8 mouse cellular contexts compared by ENCODE assay signal in genomic region chr16:87455180-87455611, GRCm38 (mm10). TPM values are rescaled to one million over a fixed set of nuclear protein-coding genes. Genes with fewer than 3 reads are reported as not detected.
DNase-seq lines count a peak whose midpoint lies in the region; ATAC-seq lines count a peak whose summit lies in the region.

No protein-coding gene starts in this region.

- peak; percentile 26 for DNase-seq in layer of hippocampus, adult 11-12 months (ENCODE audit: low spot score)
- DNase-seq in layer of hippocampus, adult 9-11 months: no peak
- peak; percentile 18 for DNase-seq in forelimb bud, embryonic 11.5 days (ENCODE audit: low read depth, low spot score)
- no peak for DNase-seq in thymus, postnatal 0 days (ENCODE audit: low spot score)
- DNase-seq in urinary bladder, adult 2 months (ENCODE audit: low spot score): no peak

- peaks cover 9% of the 10 kb centered on the region for H3K4me1 ChIP-seq in limb, embryonic 12.5 days (replicated peaks)
- H3K4me1 ChIP-seq in midbrain, embryonic 16.5 days (ENCODE audit: control insufficient read depth, insufficient read depth, low read length): peaks cover 18% of the 10 kb centered on the region

- under 1% methylated on average over 37 of the region's 38 CpGs for WGBS in limb, embryonic 12.5 days
- WGBS in midbrain, embryonic 16.5 days: 1% methylated on average over 34 of the region's 38 CpGs

- H3K4me2 ChIP-seq in limb, embryonic 12.5 days: peak overlapping the region; percentile 86
- peak overlapping the region; percentile 88 for H3K4me2 ChIP-seq in midbrain, embryonic 16.5 days (ENCODE audit: low read length)

- H3K9me3 ChIP-seq in limb, embryonic 12.5 days: no peaks in the 10 kb centered on the region
- H3K9me3 ChIP-seq in midbrain, embryonic 16.5 days (replicated peaks; ENCODE audit: control insufficient read depth, low read length, poor library complexity, severe bottlenecking): no peaks in the 10 kb centered on the region

- no peaks in the 10 kb centered on the region for H3K27me3 ChIP-seq in limb, embryonic 12.5 days
- H3K27me3 ChIP-seq in midbrain, embryonic 16.5 days (ENCODE audit: control insufficient read depth, insufficient read depth, low read depth, low read length): no peaks in the 10 kb centered on the region

- ATAC-seq in activated CD4-positive, CD25-positive, alpha-beta regulatory T cell, adult 4 months: peak; percentile 74
- 0 out of 2 replicates have a peak, but pooled peaks have one; percentile 11 for ATAC-seq in limb, embryonic 12.5 days (ENCODE audit: insufficient number of reproducible peaks, insufficient read depth, low FRiP score, low TSS enrichment, low read depth)
- peak; percentile 83 for ATAC-seq in midbrain, embryonic 16.5 days

- peak overlapping the region; percentile 90 for H3K9ac ChIP-seq in limb, embryonic 12.5 days (replicated peaks)
- peak overlapping the region; percentile 93 for H3K9ac ChIP-seq in midbrain, embryonic 16.5 days (ENCODE audit: low read depth, low read length)

- peaks cover 17% of the 10 kb centered on the region; the same call in 1 of the 2 replicates for H3K36me3 ChIP-seq in limb, embryonic 12.5 days
- H3K36me3 ChIP-seq in midbrain, embryonic 16.5 days (ENCODE audit: control insufficient read depth, insufficient read depth, low read length): peaks cover 4% of the 10 kb centered on the region; the same call in 1 of the 2 replicates

- H3K4me3 ChIP-seq in limb, embryonic 12.5 days (replicated peaks): peak overlapping the region; percentile 89
- H3K4me3 ChIP-seq in midbrain, embryonic 16.5 days (ENCODE audit: low read depth, low read length): peak overlapping the region; percentile 93

- peak overlapping the region; percentile 85 for H3K27ac ChIP-seq in limb, embryonic 12.5 days
- H3K27ac ChIP-seq in midbrain, embryonic 16.5 days (ENCODE audit: low read length): peak overlapping the region; percentile 76

RNA-seq across cellular contexts. Expression of gene Usp16, which starts 0.7 kb away (rescaled TPM):
- polyA plus RNA-seq in activated CD4-positive, CD25-positive, alpha-beta regulatory T cell, adult 4 months (2017; shearing (Covaris generic)): 10 to 100 TPM; 33.0 to 71.5 TPM
- 43.9 and 45.6 TPM in 2 replicates for polyA plus RNA-seq in limb, embryonic 12.5 days (2016; fragmentation: Nextera tagmentation; extraction: Ambion mirVana)
- 44.4 and 45.9 TPM in 2 replicates for polyA plus RNA-seq in midbrain, embryonic 16.5 days (2015; fragmentation: Nextera tagmentation; extraction: Ambion mirVana)
- 53.7 and 58.4 TPM in 2 replicates for polyA plus RNA-seq in thymus, postnatal 0 days (2015; fragmentation: Nextera tagmentation; extraction: Ambion mirVana)
- 39.5 and 47.9 TPM in 2 replicates for polyA plus RNA-seq in urinary bladder, adult 2 months (2012; rRNA removed)

RNA-seq across cellular contexts. Expression of gene Rwdd2b, which starts 14.8 kb away (rescaled TPM):
- polyA plus RNA-seq in activated CD4-positive, CD25-positive, alpha-beta regulatory T cell, adult 4 months (2017; shearing (Covaris generic)): 10 to 100 TPM in 1 of 2 experiments, 1 to 10 TPM in 1; 9.7 to 12.3 TPM
- polyA plus RNA-seq in limb, embryonic 12.5 days (2016; fragmentation: Nextera tagmentation; extraction: Ambion mirVana): 10.4 and 11.0 TPM in 2 replicates
- polyA plus RNA-seq in midbrain, embryonic 16.5 days (2015; fragmentation: Nextera tagmentation; extraction: Ambion mirVana): 14.9 and 15.6 TPM in 2 replicates
- 19.8 and 23.1 TPM in 2 replicates for polyA plus RNA-seq in thymus, postnatal 0 days (2015; fragmentation: Nextera tagmentation; extraction: Ambion mirVana)
- 4.4 and 4.6 TPM in 2 replicates for polyA plus RNA-seq in urinary bladder, adult 2 months (2012; rRNA removed)

RNA-seq across cellular contexts. Expression of gene Ltn1, which starts 22.8 kb away (rescaled TPM):
- 10 to 100 TPM; 24.3 to 27.1 TPM for polyA plus RNA-seq in activated CD4-positive, CD25-positive, alpha-beta regulatory T cell, adult 4 months (2017; shearing (Covaris generic))
- polyA plus RNA-seq in limb, embryonic 12.5 days (2016; fragmentation: Nextera tagmentation; extraction: Ambion mirVana): 33.2 and 37.3 TPM in 2 replicates
- polyA plus RNA-seq in midbrain, embryonic 16.5 days (2015; fragmentation: Nextera tagmentation; extraction: Ambion mirVana): 23.7 and 28.7 TPM in 2 replicates
- polyA plus RNA-seq in thymus, postnatal 0 days (2015; fragmentation: Nextera tagmentation; extraction: Ambion mirVana): 23.7 and 25.0 TPM in 2 replicates
- polyA plus RNA-seq in urinary bladder, adult 2 months (2012; rRNA removed): 11.4 and 11.7 TPM in 2 replicates

RNA-seq across cellular contexts. Expression of gene Cct8, which starts 40.5 kb away (rescaled TPM):
- polyA plus RNA-seq in activated CD4-positive, CD25-positive, alpha-beta regulatory T cell, adult 4 months (2017; shearing (Covaris generic)): 100 to 1,000 TPM; 413 to 466 TPM
- 528 and 546 TPM in 2 replicates for polyA plus RNA-seq in limb, embryonic 12.5 days (2016; fragmentation: Nextera tagmentation; extraction: Ambion mirVana)
- polyA plus RNA-seq in midbrain, embryonic 16.5 days (2015; fragmentation: Nextera tagmentation; extraction: Ambion mirVana): 401 and 428 TPM in 2 replicates
- polyA plus RNA-seq in thymus, postnatal 0 days (2015; fragmentation: Nextera tagmentation; extraction: Ambion mirVana): 404 and 430 TPM in 2 replicates
- 119 and 127 TPM in 2 replicates for polyA plus RNA-seq in urinary bladder, adult 2 months (2012; rRNA removed)

Comparison
In these comparisons a context has a peak if more than half of its experiments do, and no peak if none do; other contexts are left out.
1. DNase-seq: peak in layer of hippocampus, adult 11-12 months (single experiment) and forelimb bud, embryonic 11.5 days (single experiment); none in layer of hippocampus, adult 9-11 months (single experiment), thymus, postnatal 0 days (single experiment) and urinary bladder, adult 2 months (single experiment).
2. ATAC-seq: peak in every context shown above with its lines; median percentile 83 in midbrain, embryonic 16.5 days; 74 in activated CD4-positive, CD25-positive, alpha-beta regulatory T cell, adult 4 months; 11 in limb, embryonic 12.5 days.